ENCODE assay signal across 8 mouse cellular contexts in the genomic region with DNA sequence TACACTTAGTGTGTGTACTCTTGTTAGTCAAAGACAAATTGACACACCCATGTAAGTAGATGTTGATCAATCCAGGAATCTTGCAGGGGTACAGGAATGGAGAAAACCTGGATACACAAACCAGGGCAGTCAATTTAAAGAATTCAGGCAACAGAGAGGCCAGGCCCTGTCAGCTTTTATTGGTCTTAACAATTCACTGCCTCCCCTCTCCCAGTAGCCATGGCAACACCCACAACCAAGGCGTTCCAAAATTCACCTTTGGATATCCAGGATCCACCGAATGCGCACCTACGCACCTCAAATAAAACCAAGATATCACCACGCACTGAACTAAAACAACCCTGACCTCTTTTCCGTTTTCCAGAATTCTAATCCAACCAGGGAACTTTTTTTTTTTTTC. TPM values are rescaled to one million over a fixed set of nuclear protein-coding genes. Genes with fewer than 3 reads are reported as not detected.
A peak's percentile ranks its signal among the peaks of the same experiment; 100 is the strongest.
DNase-seq lines count a peak whose midpoint lies in the region; ATAC-seq and TF ChIP-seq lines count a peak whose summit lies in the region.

No protein-coding gene starts in this region.

- H3K4me2 ChIP-seq in heart, embryonic 11.5 days, result peak overlapping the region; percentile 84
- peak overlapping the region; percentile 85 for H3K4me2 ChIP-seq in kidney, postnatal 0 days (ENCODE audit: low read length)
- H3K4me2 ChIP-seq in midbrain, embryonic 12.5 days (replicated peaks), result peak overlapping the region; percentile 81

- H3K27ac ChIP-seq in heart, embryonic 11.5 days (ENCODE audit: low read depth, low read length), result peak overlapping the region; percentile 98
- peak overlapping the region; percentile 97 for H3K27ac ChIP-seq in forebrain, embryonic 10.5 days
- peak overlapping the region; percentile 100 for H3K27ac ChIP-seq in kidney, postnatal 0 days
- peak overlapping the region; percentile 98 for H3K27ac ChIP-seq in midbrain, embryonic 12.5 days (replicated peaks)

- 23% methylated on average over 6 of the region's 6 CpGs for WGBS in heart, embryonic 11.5 days (ENCODE audit: insufficient replicate concordance)
- 12% methylated on average over 6 of the region's 6 CpGs for WGBS in forebrain, embryonic 10.5 days
- 1% methylated on average over 6 of the region's 6 CpGs for WGBS in kidney, postnatal 0 days
- WGBS in midbrain, embryonic 12.5 days, result 5% methylated on average over 6 of the region's 6 CpGs

- peak overlapping the region; percentile 90 for H3K9ac ChIP-seq in heart, embryonic 11.5 days (ENCODE audit: low read depth, low read length)
- H3K9ac ChIP-seq in kidney, postnatal 0 days (ENCODE audit: low read depth, low read length), result peak overlapping the region; percentile 88
- H3K9ac ChIP-seq in midbrain, embryonic 12.5 days (replicated peaks), result peak overlapping the region; percentile 76

- no peak for DNase-seq in heart, postnatal 4 days
- DNase-seq in ZHBTc4 (ENCODE audit: low read depth, low spot score), result peak; percentile 59
- peak; percentile 46 for DNase-seq in forebrain, embryonic 10.5 days (ENCODE audit: extremely low spot score, low spot score)
- peak; percentile 78 for DNase-seq in kidney, postnatal 0 days (ENCODE audit: low spot score)
- DNase-seq in ovary, adult 18-20 months (ENCODE audit: low spot score), result no peak
- no peak for DNase-seq in natural killer cell, adult 2 months (ENCODE audit: low spot score in 2 of 2)

- H3K9me3 ChIP-seq in heart, embryonic 11.5 days (replicated peaks; ENCODE audit: control insufficient read depth, low read length), result no peaks in the 10 kb centered on the region
- peaks cover 4% of the 10 kb centered on the region for H3K9me3 ChIP-seq in forebrain, embryonic 10.5 days
- H3K9me3 ChIP-seq in kidney, postnatal 0 days (replicated peaks; ENCODE audit: low read length), result no peaks in the 10 kb centered on the region
- peaks cover 6% of the 10 kb centered on the region; the same call in 1 of the 2 replicates for H3K9me3 ChIP-seq in midbrain, embryonic 12.5 days

- ATAC-seq in heart, embryonic 11.5 days (replicated peaks; ENCODE audit: insufficient number of reproducible peaks, low FRiP score, low TSS enrichment), result no peak
- no peak for ATAC-seq in kidney, postnatal 0 days (replicated peaks; ENCODE audit: low FRiP score, low read depth)
- ATAC-seq in midbrain, embryonic 12.5 days (ENCODE audit: low FRiP score, low read depth), result no peak

- TF ChIP-seq CTCF in kidney, postnatal 0 days (IDR thresholded peaks at IDR 0.05; ENCODE audit: low read depth), result no peak

- no peaks in the 10 kb centered on the region for H3K27me3 ChIP-seq in heart, embryonic 11.5 days (ENCODE audit: control insufficient read depth, insufficient read depth, low read length)
- H3K27me3 ChIP-seq in forebrain, embryonic 10.5 days (ENCODE audit: poor library complexity, severe bottlenecking), result no peaks in the 10 kb centered on the region
- no peaks in the 10 kb centered on the region for H3K27me3 ChIP-seq in kidney, postnatal 0 days (ENCODE audit: insufficient read depth, low read length)
- no peaks in the 10 kb centered on the region for H3K27me3 ChIP-seq in midbrain, embryonic 12.5 days

- peak overlapping the region; percentile 78 for H3K4me3 ChIP-seq in heart, embryonic 11.5 days (ENCODE audit: low read depth, low read length)
- H3K4me3 ChIP-seq in forebrain, embryonic 10.5 days, result peak overlapping the region; percentile 66
- peak overlapping the region; percentile 69 for H3K4me3 ChIP-seq in kidney, postnatal 0 days (replicated peaks; ENCODE audit: low read depth, low read length)
- peak overlapping the region; percentile 53 for H3K4me3 ChIP-seq in midbrain, embryonic 12.5 days

- peaks cover 3% of the 10 kb centered on the region; the same call in 1 of the 2 replicates for H3K4me1 ChIP-seq in heart, embryonic 11.5 days (ENCODE audit: control insufficient read depth, insufficient read depth, low read length)
- H3K4me1 ChIP-seq in forebrain, embryonic 10.5 days, result peaks cover 24% of the 10 kb centered on the region
- H3K4me1 ChIP-seq in kidney, postnatal 0 days (replicated peaks; ENCODE audit: insufficient read depth, low read length), result 0 out of 2 replicates have a peak, but pooled peaks cover 5% of the 10 kb centered on the region
- H3K4me1 ChIP-seq in midbrain, embryonic 12.5 days, result peaks cover 19% of the 10 kb centered on the region

- H3K36me3 ChIP-seq in heart, embryonic 11.5 days (ENCODE audit: control insufficient read depth, insufficient read depth, low read length), result no peaks in the 10 kb centered on the region
- H3K36me3 ChIP-seq in forebrain, embryonic 10.5 days (replicated peaks), result no peaks in the 10 kb centered on the region
- H3K36me3 ChIP-seq in kidney, postnatal 0 days (ENCODE audit: insufficient read depth, low read length), result no peaks in the 10 kb centered on the region
- no peaks in the 10 kb centered on the region for H3K36me3 ChIP-seq in midbrain, embryonic 12.5 days

RNA-seq across cellular contexts. Expression of gene Calm1, which starts 12.9 kb away (rescaled TPM):
- polyA plus RNA-seq in heart, embryonic 11.5 days (2014; fragmentation: Nextera tagmentation; extraction: Ambion mirVana), result 797 and 913 TPM in 2 replicates
- 100 to 1,000 TPM; 366 to 373 TPM for total RNA-seq in heart, postnatal 4 days (2021)
- polyA plus RNA-seq in forebrain, embryonic 10.5 days (2016; fragmentation: Nextera tagmentation; extraction: Ambion mirVana), result 1,249 and 1,251 TPM in 2 replicates
- polyA plus RNA-seq in kidney, postnatal 0 days (2015; fragmentation: Nextera tagmentation; extraction: Ambion mirVana), result 1,372 and 1,376 TPM in 2 replicates
- polyA plus RNA-seq in midbrain, embryonic 12.5 days (2016; fragmentation: Nextera tagmentation; extraction: Ambion mirVana), result 1,734 and 1,740 TPM in 2 replicates

RNA-seq across cellular contexts. Expression of gene Nrde2, which starts 26.9 kb away (rescaled TPM):
- 6.2 and 10.1 TPM in 2 replicates for polyA plus RNA-seq in heart, embryonic 11.5 days (2014; fragmentation: Nextera tagmentation; extraction: Ambion mirVana)
- total RNA-seq in heart, postnatal 4 days (2021), result 10 to 100 TPM; 14.4 to 14.8 TPM
- 12.9 and 15.5 TPM in 2 replicates for polyA plus RNA-seq in forebrain, embryonic 10.5 days (2016; fragmentation: Nextera tagmentation; extraction: Ambion mirVana)
- 17.2 and 18.6 TPM in 2 replicates for polyA plus RNA-seq in kidney, postnatal 0 days (2015; fragmentation: Nextera tagmentation; extraction: Ambion mirVana)
- polyA plus RNA-seq in midbrain, embryonic 12.5 days (2016; fragmentation: Nextera tagmentation; extraction: Ambion mirVana), result 14.9 and 15.4 TPM in 2 replicates

Comparison
In these comparisons a context has a peak if more than half of its experiments do, and no peak if none do; other contexts are left out.
1. DNase-seq: peak in ZHBTc4 (single experiment), forebrain, embryonic 10.5 days (single experiment) and kidney, postnatal 0 days (single experiment); none in heart, postnatal 4 days (single experiment), ovary, adult 18-20 months (single experiment) and natural killer cell, adult 2 months (0 of 2).
2. Peak in every context shown above with its lines, with median percentiles within 50 percentile points of each other: H3K27ac ChIP-seq, H3K4me2 ChIP-seq, H3K4me3 ChIP-seq and H3K9ac ChIP-seq.